Mouse (Mus musculus): ENCODE results near the gene Nav2. TPM values are rescaled to one million over a fixed set of nuclear protein-coding genes. Genes with fewer than 3 reads are reported as not detected.

Gene Nav2
- polyA plus RNA-seq, 1 experiment = 0.01 TPM

- no peak for TF ChIP-seq GATA1 (IDR thresholded peaks at IDR 0.05; ENCODE audit: low read length)
Observed at GRCm38 (mm10) chr7:49534208-49534607, 625.7 kb downstream of the Nav2 start.

DNA sequence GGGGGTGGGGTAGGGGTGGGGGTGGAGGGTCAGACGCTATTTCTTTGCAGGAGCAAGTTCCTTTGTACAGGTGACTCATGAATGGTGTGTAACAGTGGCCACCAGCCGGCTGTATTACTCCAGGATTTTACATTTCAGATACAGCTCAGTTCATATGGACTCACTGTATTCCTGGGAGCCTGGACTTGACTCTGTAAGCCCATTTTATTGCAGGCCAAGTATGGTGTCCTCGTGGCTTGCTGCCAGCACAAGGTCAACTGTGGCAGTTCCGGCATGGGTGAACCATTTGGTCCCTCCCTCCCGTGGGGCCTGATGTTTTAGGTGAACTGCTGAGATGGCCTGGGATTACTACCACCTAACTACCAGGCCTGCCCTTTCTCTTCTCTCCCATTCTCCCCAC, 629.8 kb downstream of the Nav2 start:
- TF ChIP-seq GATA1 (IDR thresholded peaks at IDR 0.05; ENCODE audit: low read length) = no peak

DNA sequence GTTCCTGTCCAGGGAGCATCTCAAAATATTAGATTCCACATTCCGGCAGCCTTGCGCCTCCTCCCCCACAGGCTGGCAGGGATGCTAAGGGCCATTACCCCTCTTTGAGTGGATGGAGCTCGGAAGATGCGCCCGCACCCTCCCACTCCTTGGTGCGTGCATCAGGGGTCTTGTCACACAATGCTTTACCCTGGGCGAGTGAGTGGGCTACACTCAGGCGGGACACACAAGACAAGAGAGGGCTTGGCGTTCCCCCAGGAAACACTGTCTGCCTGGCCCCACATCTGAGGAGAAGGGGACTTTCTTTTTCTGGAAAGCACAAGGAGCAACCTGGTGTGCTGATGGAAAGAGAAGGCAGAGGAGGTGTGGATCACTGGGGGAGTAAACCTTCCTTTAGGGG, 631.7 kb downstream of the Nav2 start:
- no peak for TF ChIP-seq GATA1 (IDR thresholded peaks at IDR 0.05; ENCODE audit: low read length)

DNA sequence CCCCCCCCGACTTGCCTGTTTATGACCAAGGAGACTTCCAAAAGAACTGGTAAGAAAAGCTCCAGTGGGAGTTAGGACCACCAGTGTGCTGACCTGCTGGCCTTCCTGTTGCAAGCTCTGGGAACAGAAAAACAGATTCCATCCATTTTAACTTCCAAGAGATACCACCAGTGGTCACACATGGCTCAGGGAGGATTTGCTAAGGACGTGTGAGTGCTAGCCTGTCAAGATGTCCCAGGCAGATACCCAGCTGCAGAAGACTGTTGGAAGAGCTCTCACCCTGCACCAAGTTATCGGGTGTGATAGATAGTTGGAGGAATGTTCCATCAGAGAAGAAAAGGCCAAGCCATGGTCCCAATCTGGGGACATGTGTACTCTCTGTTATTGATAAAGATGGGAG, 633.6 kb downstream of the Nav2 start:
- no peak for TF ChIP-seq GATA1 (IDR thresholded peaks at IDR 0.05; ENCODE audit: low read length)

GRCm38 (mm10) chr7:49544775-49545705, 636.5 kb downstream of the Nav2 start:
- TF ChIP-seq GATA1 (IDR thresholded peaks at IDR 0.05; ENCODE audit: low read length) = no peak

DNA sequence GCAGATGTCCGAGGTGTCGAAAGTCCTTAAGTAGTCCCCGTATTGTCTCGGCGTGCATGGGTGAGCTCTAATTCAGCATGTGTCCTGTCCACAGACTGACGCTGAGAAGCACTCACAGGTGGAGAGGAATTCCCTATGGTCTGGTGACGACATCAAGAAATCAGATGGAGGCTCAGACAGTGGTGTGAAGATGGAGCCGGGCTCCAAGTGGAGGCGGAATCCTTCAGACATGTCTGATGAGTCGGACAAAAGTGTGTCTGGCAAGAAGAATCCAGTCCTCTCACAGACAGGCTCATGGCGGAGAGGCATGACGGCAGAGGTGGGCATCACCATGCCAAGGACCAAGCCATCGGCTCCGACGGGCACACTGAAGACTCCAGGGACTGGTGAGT, 637.2 kb downstream of the Nav2 start:
- TF ChIP-seq GATA1 (IDR thresholded peaks at IDR 0.05; ENCODE audit: low read length) = no peak

DNA sequence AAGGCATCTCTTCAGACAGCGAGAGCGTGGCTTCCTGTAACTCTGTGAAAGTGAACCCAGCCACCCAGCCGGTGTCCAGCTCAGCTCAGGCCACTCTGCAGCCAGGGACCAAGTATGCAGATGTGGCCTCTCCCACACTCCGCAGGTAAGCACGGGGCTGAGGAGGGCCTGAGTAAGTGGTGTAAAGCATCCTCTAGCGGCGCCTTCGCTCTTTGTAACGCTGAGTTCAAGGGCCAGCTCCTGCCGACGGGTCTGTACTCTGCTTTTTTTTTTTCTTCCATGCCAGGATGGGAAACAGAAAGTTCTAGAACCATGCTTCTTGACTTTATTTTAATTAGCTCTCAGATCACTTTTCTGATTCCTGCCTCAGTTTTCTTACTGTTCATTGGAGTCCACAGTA, 639.9 kb downstream of the Nav2 start:
- TF ChIP-seq GATA1 (IDR thresholded peaks at IDR 0.05; ENCODE audit: low read length) = no peak

DNA sequence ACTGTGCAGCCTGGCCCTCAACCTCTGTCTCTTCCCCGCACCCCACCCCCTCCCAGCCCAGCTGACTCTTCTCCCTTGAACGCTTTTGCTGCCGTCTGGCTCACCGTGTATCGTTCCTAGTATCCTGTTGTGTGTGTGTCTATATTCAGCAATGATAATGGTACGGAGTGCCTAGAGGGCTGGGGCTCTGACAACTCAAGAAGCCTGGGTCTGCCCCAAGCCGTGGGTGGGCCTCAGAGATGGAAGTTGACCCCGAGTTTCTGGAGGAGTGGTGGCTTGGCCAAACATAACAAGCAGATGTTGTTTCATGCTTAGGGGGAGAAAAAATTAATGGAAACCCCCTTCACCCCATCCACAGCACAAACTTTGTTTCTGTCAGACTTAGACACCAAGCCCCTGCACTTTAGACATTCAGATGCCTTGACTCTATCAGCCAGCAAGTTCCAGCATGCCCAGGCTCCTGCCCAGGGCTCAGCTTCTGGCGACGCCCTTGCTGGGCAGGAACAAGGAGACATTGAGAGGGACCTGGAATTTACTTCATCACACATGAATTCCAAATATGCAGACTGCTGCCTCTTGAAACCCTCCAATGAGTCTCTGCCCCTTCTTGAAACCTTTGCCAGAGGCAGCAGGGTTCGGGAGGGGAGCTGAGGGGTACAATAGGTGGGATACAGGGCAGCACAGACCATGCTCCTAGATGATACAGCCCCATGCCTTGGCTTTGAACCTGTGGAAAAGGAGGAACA, 644.9 kb downstream of the Nav2 start:
- TF ChIP-seq GATA1 (IDR thresholded peaks at IDR 0.05; ENCODE audit: low read length) = no peak

DNA sequence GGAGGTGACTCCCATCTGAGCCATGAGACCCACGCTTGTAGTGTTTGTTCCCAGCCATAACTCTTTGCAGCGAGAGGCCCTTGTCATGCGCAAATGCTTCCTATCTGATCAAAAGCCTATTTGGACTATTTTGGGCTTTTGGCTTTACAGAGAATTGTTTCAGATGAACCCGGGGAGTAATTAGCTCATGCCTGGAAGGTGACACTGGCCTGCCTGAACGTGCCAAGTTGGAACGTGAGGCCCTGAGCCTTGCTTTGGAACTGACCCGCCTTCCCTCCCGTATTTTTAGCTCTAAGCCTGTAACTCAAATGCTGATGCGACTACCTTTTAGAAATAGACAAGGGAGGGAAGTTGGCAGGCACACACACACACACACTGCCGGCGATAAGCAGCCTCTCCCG, 649.7 kb downstream of the Nav2 start:
- no peak for TF ChIP-seq GATA1 (IDR thresholded peaks at IDR 0.05; ENCODE audit: low read length)

- no peak for TF ChIP-seq GATA1 (IDR thresholded peaks at IDR 0.05; ENCODE audit: low read length)
Observed at GRCm38 (mm10) chr7:49558895-49559294, 650.4 kb downstream of the Nav2 start.

DNA sequence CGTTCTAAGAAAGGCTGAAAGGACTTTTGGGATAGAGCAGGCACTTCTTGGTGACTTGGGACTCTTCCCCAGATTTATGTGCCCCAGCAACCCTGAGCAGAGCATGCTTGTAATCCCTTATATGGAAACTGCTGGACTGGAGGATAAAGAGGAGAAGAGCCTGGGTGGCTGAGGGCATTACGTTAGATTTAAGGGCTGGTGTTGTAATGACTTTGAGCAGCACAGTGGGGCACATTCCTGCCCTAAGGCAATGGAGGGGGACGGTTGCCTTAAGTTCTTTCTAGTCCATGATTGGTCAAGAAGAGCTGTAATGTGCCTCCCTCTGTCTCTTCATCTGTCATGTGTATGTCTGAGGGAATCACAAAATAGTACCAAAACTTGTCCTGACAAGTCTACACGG, 651.5 kb downstream of the Nav2 start:
- no peak for TF ChIP-seq GATA1 (IDR thresholded peaks at IDR 0.05; ENCODE audit: low read length)

GRCm38 (mm10) chr7:49562404-49562803, 653.9 kb downstream of the Nav2 start:
- TF ChIP-seq GATA1 (IDR thresholded peaks at IDR 0.05; ENCODE audit: low read length) = no peak

GRCm38 (mm10) chr7:49562851-49563250, 654.3 kb downstream of the Nav2 start:
- no peak for TF ChIP-seq GATA1 (IDR thresholded peaks at IDR 0.05; ENCODE audit: low read length)

DNA sequence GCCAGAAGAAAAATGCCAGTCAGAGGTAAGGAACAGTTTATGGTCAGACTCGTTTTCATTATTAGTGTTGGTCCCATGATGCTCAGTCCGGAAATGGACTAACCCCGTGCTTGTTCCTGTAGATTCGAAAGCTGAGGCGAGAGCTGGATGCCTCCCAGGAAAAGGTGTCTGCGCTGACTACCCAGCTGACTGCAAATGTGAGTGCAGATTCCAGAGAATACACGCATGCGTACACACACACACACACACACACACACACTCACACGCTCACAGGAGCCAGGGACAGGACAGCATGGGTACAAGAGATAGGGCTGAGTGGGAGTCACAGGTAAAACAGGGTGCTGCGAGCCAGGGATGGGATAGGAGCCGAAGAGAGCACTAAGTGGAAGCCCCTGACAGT, 656.6 kb downstream of the Nav2 start:
- no peak for TF ChIP-seq GATA1 (IDR thresholded peaks at IDR 0.05; ENCODE audit: low read length)

- no peak for TF ChIP-seq GATA1 (IDR thresholded peaks at IDR 0.05; ENCODE audit: low read length)
Observed at GRCm38 (mm10) chr7:49565798-49566197, 657.3 kb downstream of the Nav2 start.

- TF ChIP-seq GATA1 (IDR thresholded peaks at IDR 0.05; ENCODE audit: low read length) = no peak
Observed at GRCm38 (mm10) chr7:49567346-49568034, 659.0 kb downstream of the Nav2 start.

All from G1E-ER4 (cell line).